Mouse (Mus musculus) bone marrow macrophage, adult 2 months (primary cell): ENCODE measurements around the gene Desi2.

Experiments
- CTCF ChIP-seq: IDR thresholded peaks from 2 replicates; pipeline ENCODE4 v1.5.1; 2012; ENCODE audit warnings: low read depth, mild to moderate bottlenecking, low read length, moderate library complexity
- POLR2A ChIP-seq: IDR thresholded peaks from 2 replicates; pipeline ENCODE4 v1.6.1; 2012; ENCODE audit warnings: mild to moderate bottlenecking, low read depth, low read length, borderline replicate concordance

DNA sequence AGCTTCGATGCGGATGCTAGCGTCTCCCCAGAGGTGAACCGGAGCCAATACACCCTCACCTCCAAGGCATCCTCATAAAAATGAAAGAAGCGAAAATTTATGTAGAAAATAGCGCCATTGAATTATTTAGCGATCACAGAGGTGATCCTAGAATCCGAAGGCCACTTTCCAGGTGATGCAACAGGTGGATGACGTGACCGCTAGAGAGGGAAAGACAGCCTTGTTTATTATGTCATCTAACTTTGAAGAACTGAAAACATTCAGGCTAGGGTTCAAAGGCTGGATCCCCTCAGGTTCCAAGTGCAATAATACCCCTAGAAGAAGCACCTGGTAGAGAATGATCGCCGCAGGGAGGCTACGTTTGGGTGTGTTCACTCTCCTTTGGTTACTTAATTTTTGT lies 1.2 kb downstream of the Desi2 start:
- no peak for TF ChIP-seq CTCF
- no peak for TF ChIP-seq POLR2A
